Mouse (Mus musculus): ENCODE results near the gene Prkd1.

The Prkd1 gene

GRCm38 (mm10) chr12:50558231-50558630 lies 90.7 kb downstream of the Prkd1 start:
- DNase-seq (ENCODE audit: low read depth, low spot score), result no peak

- DNase-seq (ENCODE audit: low read depth, low spot score), result no peak
Measured at GRCm38 (mm10) chr12:50554214-50554613, 94.7 kb downstream of the Prkd1 start.

GRCm38 (mm10) chr12:50549860-50550555 lies 98.9 kb downstream of the Prkd1 start:
- DNase-seq (ENCODE audit: low read depth, low spot score), result no peak

- no peak for DNase-seq (ENCODE audit: low read depth, low spot score)
Measured at GRCm38 (mm10) chr12:50546394-50546793, 102.5 kb downstream of the Prkd1 start.

- DNase-seq (ENCODE audit: low read depth, low spot score), result no peak
Measured at GRCm38 (mm10) chr12:50545610-50545919, 103.3 kb downstream of the Prkd1 start.

GRCm38 (mm10) chr12:50544855-50545609 lies 103.9 kb downstream of the Prkd1 start:
- no peak for DNase-seq (ENCODE audit: low read depth, low spot score)

- no peak for DNase-seq (ENCODE audit: low read depth, low spot score)
Measured at GRCm38 (mm10) chr12:50540793-50541192, 108.1 kb downstream of the Prkd1 start.

GRCm38 (mm10) chr12:50538296-50538965 lies 110.5 kb downstream of the Prkd1 start:
- DNase-seq (ENCODE audit: low read depth, low spot score), result no peak

- no peak for DNase-seq (ENCODE audit: low read depth, low spot score)
Measured at GRCm38 (mm10) chr12:50537761-50538160, 111.1 kb downstream of the Prkd1 start.

GRCm38 (mm10) chr12:50537006-50537405 lies 111.9 kb downstream of the Prkd1 start:
- DNase-seq (ENCODE audit: low read depth, low spot score), result no peak

- DNase-seq (ENCODE audit: low read depth, low spot score), result no peak
Measured at GRCm38 (mm10) chr12:50528633-50529032, 120.3 kb downstream of the Prkd1 start.

GRCm38 (mm10) chr12:50524061-50524460 lies 124.8 kb downstream of the Prkd1 start:
- DNase-seq (ENCODE audit: low read depth, low spot score), result no peak

GRCm38 (mm10) chr12:50514526-50514925 lies 134.4 kb downstream of the Prkd1 start:
- no peak for DNase-seq (ENCODE audit: low read depth, low spot score)

GRCm38 (mm10) chr12:50511486-50512225 lies 137.2 kb downstream of the Prkd1 start:
- no peak for DNase-seq (ENCODE audit: low read depth, low spot score)

- DNase-seq (ENCODE audit: low read depth, low spot score), result no peak
Measured at GRCm38 (mm10) chr12:50508762-50509161, 140.1 kb downstream of the Prkd1 start.

- DNase-seq (ENCODE audit: low read depth, low spot score), result no peak
Measured at GRCm38 (mm10) chr12:50499796-50500504, 148.9 kb downstream of the Prkd1 start.

- DNase-seq (ENCODE audit: low read depth, low spot score), result no peak
Measured at GRCm38 (mm10) chr12:50496006-50496405, 152.9 kb downstream of the Prkd1 start.

- DNase-seq (ENCODE audit: low read depth, low spot score), result no peak
Measured at GRCm38 (mm10) chr12:50479784-50480183, 169.1 kb downstream of the Prkd1 start.

GRCm38 (mm10) chr12:50457151-50457550 lies 191.7 kb downstream of the Prkd1 start:
- DNase-seq (ENCODE audit: low read depth, low spot score), result no peak

GRCm38 (mm10) chr12:50451761-50452160 lies 197.1 kb downstream of the Prkd1 start:
- DNase-seq (ENCODE audit: low read depth, low spot score), result no peak

- DNase-seq (ENCODE audit: low read depth, low spot score), result no peak
Measured at GRCm38 (mm10) chr12:50436660-50437059, 212.2 kb downstream of the Prkd1 start.
